Mouse (Mus musculus) 3T3-L1 (cell line): Measurements from ENCODE around the gene Zic4.

Source experiments
- DNase-seq: peaks from one replicate; pipeline ENCODE4 v3.0.0-alpha.2; 2015; ENCODE audit warnings: low read depth, low spot score

Gene Zic4

DNA sequence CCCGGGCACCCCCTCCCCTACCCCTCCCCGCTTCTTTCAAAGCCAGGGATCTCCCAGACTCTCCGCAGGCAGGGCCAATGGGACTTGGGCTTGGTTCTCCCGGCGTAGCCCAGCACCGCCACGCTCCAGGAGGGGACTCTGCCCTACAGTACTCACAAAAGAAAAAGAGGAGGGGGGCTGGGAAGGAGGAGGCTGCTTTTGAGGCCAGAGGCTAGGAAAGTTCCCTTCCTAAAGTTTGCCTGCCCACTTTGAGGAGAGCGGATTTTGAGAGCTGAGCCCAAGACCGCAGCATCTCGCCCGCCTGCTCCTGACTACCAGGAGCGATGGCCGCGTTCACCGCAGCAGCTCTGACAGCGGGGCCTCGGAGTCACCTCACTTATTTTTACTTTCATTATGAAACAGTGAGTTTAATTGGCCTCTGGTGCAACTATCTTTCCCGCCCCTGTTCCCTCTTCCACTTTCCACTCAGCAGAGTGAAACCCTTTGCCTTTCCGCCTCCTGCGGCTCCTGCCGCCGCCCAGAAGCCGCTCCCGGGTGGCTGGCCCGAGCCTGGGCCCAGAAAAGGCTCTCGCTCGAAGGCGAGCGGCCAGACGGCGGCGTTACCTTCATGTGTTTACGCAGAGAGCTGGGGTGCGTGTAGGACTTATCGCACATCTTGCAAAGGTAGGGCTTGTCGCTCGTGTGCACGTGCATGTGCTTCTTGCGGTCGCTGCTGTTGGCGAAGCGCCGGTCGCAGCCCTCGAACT lies at the start of gene Zic4:
Gene Zic4, plus strand, starts transcription at position 558 of the 746 bp plus-strand sequence.
- no peak for DNase-seq

DNA sequence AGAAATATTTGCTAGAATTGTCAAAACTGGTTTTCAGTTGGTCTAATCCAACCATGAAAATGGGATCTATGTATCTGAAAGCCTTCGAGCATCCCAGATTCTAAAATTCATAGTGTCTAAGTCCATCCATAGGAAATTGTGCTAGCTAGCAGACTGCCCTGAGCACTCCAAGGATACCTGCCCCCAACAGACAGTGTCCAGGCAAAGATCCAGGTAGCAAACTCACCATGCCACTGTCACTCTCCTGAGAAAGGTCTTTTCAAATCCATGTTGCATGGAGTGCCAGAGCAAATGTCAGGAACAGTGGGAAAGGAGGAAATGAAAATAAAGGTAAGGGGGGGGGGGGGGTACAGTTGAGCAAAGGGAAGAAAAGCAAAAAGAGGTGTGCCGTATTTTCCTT lies 14.6 kb upstream of the Zic4 start:
- no peak for DNase-seq

DNA sequence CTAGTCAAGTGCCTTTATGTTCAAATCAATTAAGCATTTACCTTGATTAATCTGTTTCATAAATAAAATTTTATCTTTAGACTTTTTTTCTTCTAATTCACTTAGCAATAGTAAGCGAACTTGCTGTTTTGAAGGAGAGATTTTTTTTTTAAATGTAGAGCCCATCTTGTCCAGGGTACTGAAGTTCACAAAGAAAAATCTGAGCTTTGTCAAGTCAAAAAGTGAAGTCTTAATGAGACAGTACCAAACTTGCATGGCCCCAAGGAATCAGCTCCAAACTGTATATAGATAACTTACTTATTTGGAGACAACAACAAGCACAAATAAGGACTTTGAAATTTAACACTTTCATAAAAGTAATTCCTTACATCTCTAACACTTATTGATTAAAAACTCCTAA lies 13.5 kb upstream of the Zic4 start:
- no peak for DNase-seq

DNA sequence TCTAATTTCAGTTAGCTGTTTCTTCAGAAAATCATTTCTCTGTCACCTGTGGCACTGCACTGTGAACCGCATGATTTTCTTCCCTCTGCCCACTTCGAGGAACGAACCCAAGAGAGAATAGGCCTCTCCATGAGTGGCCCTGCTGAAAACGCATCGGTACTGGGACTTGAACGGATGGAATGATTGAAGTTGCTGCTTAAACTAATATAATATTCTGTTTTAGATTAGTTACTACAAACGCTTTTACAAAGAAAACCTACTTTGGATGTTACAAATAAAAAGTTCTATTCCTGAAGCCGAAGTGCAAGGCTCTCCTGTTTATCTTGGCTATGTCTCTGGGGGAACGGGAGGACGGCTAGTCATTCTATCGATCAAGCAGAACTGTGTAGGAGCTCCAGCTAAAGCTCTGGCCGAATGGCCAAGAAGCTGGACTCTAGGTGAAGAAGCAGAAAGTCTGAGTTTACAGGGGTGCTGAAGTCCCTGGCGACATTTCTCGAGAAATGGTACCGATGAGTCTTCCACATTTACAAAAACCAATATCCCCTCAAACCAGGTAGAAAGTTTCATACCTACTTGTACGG lies 11.9 kb upstream of the Zic4 start:
- DNase-seq = no peak

DNA sequence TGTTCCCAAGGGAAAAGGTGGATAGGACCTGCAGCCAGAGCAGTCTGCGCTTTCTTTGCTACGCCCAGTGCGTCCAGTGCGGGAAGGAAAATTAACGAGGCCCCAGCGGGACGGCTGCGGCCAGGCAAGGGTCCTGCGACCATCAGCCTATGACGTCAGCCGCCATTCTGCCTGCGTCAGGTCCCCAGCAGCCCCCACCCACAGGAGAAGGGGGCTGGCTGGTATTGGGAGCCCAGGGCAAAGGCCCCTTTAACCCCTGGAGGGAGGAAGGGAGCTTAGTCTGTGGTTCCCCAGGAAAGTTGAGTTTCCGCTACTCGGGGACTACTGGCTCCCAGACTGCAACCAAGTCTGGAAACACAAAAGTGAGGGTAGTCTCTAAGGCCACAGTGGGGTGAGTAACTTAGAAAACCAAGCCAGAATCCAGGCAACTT lies 11.3 kb upstream of the Zic4 start:
- no peak for DNase-seq

DNA sequence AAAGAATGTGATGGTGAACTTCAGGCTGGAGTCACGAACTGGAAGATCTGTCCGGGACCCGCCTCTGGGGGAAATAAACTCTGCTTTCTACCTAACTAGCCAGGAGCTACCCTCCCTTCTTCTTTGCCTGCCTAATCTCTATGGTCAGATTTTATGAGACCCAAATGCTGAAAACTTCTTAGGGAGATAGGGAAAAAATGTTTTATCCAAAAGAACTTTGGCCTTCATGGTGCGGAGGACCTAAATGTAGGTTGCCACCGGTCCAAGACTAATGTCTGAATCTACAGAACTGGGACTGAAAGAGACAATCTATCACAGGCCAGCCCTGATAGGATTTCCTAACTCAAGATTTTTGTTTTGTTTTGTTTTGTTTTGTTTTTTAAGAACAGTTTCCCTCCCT lies 10.9 kb upstream of the Zic4 start:
- no peak for DNase-seq

DNA sequence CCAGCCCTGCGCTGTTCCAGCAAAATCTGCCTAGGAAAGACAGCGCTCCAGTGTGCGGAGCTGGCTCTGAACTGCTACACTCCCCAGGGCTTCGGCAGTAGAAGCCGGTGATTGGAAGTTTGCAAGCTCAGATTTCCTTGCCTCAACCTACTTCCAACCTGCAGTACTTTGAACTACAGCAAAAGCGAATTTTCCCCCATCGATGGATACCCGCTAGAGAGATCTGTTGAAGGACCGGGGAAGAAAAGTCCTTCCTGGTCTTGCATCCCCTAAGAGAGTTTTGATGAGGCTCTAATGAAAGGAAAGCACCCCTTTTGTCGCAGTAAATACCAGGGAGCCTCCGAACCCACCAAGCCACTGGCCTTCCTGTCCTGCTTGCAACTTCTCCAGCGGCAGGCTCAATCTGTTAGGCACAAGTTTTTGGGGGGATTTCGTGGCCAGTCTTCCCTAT lies 10.2 kb upstream of the Zic4 start:
- no peak for DNase-seq

DNA sequence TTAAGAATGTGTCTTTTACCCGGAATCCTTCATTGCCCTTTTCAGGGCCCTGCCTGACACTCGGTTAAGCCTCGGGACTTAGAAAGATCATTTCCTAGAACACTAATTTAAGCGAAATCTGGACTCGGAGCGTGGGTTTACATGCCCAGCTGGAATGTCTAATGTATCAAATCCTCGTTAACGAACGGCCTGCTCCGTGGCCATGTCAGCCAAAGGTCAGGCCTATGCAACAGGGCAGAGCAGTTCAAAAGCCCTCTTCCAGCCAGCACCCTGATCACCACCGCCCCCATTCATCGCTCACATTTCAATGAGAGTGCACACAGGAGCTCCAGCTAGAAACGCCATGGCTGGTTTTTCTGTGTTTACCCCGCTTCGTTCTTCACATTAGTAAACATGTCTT lies 9.4 kb upstream of the Zic4 start:
- no peak for DNase-seq

DNA sequence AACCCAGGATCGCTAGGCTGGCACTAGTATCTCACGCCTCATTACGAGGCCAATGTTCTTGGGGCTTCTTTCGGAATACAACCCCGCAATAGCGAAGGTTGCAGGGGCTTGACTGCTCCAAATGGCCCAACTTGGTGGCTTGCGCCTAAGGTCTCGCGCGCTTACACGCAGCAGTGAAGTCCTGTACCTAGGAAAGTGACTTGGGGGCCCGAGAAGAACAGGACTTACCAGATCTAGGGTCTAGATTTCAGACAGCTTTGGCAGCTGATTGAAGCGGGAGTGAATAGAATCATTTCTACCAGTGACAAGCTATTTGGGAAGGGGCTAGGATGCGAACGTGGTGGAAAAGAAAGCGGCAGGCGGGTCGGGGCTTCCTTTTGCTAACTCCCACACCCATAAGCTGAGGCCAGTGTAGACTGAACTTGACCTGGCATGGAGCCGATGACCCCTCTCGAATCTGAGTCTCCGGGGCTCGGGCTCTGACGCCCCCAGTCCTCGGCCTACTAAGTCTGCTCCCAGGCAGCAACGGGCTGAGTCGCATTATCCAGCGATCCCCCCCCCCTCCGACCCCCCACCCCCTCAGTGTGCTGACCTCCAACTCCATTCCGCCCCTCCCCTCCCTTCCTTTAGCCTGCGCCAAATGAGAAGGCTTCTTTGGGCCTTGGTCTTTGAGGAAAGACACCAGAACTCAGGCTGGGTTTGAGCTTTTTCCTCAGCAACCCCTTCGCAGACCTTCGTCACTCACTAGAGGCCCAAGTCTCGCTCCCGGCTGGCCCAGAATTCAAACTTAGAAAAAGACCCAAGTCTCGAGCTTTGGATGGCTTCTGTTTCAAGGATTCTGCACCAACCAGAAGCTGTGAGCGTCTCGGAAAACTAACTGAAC lies 8.4 kb upstream of the Zic4 start:
- no peak for DNase-seq

DNA sequence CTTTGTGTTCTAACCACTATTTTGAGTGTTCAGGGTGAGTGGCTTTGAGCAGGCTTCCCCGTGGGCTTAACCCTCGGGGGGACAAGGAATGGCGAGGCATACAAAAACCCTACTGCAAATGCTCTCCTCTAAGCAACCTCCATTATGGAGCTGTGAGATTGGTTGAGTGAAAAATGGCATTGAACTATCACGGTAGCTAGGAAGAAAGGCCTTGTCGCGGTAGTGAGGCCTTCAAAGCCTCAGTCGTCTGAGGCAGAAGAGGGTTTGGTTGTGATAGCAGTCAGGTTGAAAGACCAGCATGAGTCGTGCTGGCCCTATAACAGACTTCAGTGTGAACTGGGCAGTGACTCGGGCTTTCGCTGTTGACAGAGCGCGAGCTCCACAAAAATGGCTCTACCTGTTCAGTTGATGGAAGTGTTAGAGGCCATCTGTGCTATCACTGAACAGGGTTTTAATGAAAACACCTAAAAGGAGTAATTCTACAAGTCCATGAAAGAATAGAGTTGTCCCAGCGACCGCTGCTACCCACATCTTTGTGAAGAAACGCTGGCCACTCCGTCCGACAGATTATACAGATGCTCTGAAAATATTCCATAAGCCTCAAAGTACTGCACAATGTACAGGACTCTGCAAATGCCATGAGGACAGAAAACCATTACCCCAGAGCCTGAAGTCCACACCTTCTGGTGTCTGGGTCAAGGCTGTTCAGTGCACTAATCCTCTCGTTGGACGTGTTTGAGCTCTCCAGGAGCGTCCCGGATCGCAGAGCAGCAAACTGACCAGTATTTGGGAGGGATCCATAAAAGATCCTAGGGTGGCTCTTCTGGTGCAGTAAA lies 7.6 kb upstream of the Zic4 start:
- DNase-seq = no peak

DNA sequence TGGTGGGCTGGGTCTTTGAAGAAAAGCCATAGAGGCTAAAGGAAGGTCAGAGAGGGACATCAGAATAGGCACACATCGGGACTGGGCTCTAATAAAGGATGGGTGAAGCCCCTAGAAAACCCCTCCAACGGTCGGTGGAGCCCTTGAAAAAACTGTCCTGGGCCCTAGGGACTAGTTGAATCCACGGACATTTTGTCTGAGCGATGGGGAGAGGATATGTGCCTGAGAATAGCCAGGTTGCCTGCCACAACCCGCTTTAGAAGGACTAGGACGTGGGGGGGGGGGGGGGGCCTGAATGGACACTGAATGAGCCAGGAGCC lies 7.0 kb upstream of the Zic4 start:
- DNase-seq = no peak

DNA sequence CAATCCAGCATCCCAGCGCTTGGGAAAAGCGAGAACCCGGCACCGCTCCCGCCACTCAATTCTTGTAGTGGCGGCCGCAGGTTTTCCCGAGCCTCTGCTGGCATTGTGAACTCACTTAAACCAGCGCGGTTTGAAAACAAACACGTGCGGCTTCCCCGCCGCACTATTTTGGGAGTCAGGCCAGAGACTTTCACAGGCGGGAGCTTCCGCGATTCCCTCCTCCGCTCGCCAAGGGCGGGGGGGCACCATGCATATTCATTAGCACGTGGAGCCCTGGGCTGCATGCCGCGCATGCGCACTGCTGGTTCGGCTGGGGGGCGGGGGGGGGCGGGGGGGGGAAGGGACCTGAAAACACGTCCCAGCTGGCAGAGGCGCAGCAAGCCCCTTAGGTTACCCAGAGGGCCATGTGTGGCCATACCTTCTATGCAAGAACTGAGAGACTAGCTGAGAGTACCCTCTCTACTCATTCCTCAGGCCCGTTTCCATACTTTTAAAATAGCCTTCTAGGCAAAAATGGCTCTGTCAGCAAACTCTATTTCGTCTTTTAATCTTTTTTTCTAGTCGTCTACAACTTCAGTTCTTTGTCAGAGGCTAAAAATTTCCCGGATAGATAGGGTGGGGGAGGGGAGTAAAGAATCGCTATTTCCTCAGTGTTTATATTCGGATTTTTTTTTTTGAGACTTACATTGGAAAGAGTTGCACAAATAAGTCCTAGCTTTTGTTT lies 6.4 kb upstream of the Zic4 start:
- no peak for DNase-seq

DNA sequence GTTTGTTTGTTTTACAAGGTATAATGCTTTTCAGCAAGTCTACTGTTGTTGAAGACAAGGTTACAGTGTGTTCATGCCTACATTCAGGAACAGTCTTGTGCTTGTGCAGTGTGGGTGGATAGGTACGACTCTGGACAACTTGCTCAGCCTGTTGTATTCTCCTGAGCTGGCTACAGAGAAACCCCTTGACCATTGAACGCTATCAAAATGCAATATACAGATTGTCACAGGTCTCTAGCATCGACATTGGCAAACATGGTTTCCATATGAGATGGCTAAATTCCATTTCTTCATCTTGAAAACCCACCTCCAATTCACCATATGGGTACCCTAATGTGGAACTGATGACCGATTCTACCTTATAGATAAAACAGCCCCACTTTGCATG lies 5.9 kb upstream of the Zic4 start:
- DNase-seq = no peak

DNA sequence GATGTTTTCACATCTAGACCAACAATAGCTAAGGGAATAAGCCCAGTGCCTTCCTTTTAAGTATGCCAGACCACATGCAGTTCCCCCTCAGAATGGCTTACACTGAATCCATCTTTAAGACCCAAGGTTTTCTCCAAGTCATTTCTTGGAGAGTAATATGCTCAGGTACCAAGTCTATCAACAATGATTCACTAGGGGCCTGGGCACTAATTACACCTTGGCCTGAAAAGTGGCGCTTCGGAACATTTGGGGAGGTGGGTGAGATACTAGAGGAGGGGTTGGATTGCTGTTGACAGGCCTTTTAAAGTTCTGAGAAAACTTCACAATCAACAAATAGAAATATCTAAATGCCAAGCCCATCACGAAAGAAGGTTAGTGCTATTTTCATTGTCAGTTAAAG lies 4.9 kb upstream of the Zic4 start:
- no peak for DNase-seq

DNA sequence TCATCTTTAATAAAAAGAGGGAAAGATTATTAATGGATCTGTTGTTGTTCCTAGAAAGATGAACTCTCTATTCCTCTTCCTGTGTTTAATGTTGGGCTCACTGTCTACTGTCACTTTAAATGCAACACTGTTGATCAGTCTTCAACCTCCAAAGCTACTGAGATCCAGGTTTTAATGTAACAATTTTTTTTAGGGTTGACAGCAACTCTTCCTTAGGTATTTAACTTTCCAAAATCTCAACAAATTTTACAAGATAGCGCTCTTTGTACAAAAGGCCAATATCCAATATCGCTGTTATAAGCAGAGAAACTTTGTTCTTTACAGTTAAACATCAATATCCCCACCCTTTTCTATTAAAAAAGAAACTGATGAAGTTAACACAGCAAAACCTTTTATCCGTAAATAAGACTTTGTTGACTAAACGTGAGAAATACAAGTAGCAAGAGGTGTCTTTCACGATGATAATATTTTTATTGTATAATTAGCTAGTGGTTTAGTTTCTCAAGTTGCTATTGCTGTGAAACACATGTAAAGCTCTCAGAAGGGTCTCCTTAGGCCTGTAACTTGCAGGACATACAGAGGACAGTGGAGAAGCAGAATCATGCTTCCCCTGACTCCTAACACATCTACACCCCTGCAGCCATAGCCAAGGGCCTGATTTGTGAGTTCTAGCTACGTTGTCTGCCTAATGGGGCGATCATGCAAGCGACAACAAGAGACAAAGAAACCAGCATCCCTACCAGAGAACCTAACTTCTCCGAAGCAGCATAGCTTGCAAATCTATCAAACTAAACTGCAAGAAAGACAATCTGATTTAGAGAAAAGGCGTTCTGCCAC lies 3.1 kb upstream of the Zic4 start:
- DNase-seq = no peak

DNA sequence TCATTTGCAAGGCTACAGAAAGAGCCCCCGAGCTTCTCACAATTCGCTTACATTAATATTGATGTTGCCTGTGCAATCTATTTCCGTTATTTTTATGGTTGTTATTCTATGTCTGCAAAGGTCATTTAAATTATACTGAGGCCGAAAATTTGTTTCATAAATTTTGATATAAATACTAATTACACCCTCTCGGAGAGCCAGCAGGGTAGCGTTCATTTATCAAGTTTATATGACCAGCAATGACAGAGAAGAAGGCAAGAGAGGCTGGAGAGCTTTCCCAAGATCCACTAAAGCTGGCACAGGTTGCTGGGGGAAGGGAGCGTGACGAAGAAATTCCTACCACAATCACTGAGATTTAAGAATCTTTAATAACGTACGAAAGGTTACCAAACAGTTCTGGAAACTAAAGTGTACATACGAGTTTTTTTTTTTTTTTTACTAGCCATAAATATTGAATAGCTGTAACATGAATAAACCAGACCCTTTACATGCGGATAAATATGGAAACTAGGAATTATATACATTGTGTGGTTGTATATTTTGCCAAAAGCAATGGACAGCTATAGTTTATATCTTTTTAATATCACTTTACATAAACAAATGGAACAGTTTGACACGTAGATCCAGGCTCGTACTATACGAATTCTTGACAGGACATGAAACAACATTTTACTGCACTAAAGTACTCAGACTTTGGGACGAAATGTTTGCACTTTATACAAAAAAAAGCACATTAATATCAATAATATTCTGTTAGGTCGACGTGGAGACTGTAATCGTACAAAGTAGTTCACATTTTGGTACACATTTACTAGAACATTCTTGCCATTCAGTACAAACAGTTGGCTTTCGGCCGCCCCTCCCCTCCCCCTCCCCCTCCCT lies 1.8 kb upstream of the Zic4 start:
- no peak for DNase-seq

DNA sequence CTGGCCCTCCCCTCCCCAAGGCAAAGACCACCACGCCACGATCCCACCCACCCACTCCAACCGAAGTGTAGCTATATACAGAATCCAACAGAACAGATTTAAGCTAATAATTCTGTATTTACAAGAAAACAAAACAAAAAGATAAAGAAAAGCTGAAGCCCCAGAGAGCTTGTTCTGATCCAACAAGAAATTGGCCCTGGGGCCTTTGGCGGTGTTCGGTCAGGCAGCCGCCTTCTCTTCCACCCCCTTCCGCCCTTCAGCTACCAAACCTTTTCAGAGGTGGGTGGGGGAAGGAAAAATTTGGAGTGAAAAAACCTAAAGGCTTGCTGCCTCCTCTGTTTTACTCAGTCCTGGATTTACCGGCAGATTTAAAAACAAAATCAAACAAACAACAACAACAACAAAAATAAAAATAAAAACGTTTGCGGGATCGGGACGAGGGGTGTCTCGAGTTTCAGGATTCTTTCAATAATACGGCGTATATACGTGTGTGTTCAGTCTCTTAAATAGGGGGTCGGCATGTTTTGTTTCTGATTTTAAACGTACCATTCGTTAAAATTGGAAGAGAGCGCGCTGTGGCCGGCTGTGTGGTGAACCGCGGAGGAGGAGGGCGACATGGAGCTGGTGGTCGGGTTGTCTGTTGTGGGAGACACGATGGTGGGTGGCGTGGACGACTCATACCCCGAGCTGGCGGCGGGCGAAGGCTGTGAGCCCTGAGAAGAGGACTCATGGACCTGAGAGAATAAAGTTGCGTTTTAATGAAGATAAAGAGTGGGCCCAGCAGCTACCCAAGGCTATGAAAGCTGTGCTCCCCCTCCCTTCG lies 969 bp upstream of the Zic4 start:
- DNase-seq = no peak

DNA sequence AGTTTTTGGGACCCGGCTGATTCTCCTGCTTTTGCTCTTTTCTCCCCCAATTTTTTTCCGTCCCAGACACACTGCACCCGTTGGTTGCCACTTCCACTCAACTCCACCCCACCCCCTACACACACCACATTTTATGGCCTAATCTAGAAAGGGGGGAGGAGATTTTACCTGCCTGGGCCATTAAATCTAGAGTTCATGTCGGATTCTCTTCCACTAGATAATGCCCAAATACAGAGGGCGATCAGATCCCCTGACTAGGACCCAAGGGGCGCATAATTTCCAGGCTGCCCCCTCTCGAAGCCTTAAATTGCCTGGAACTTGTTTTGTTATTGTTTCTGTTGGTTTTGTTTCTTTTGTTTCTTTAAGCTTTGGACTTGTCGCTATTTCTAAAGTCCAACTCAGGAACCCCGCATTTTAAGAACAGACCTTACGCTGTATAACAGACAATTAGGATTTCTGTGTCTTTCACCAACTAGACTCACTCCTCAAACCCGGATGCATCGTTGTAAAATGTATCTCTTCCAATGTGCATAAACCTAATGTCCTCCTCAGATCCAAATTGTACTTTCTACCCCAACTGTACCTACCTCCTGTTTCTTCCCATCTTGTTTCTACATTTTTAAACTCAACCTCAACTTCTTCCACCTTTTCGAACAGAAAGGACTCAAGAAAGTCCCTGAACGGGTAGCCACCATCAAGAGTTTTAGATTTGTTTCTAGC lies 958 bp downstream of the Zic4 start:
- DNase-seq = no peak
